Mouse (Mus musculus) limb, embryonic 10.5 days (tissue): Measurements from ENCODE around the gene Cap1. TPM values are rescaled to one million over a fixed set of nuclear protein-coding genes. Genes with fewer than 3 reads are reported as not detected.

Experiments
- DNase-seq: peaks from one replicate; pipeline ENCODE4 v3.0.0-alpha.2; 2017; ENCODE audit warnings: low spot score
- H3K27ac ChIP-seq: fragments of 300-500 bp; sonication (generic); 2 replicates; pipeline ENCODE4 v1.5.1; 2016; ENCODE audit warnings: mild to moderate bottlenecking
- H3K27me3 ChIP-seq: fragments of 300-500 bp; sonication (generic); 2 replicates; pipeline ENCODE4 v1.6.1; 2016; ENCODE audit warnings: low read depth, mild to moderate bottlenecking; ENCODE audit not compliant: poor library complexity, severe bottlenecking
- H3K36me3 ChIP-seq: fragments of 300-500 bp; sonication (generic); 2 replicates; pipeline ENCODE4 v1.6.1; 2016; ENCODE audit warnings: mild to moderate bottlenecking, moderate library complexity
- H3K4me1 ChIP-seq: fragments of 300-500 bp; sonication (generic); 2 replicates; pipeline ENCODE4 v1.6.1; 2016
- H3K4me3 ChIP-seq: fragments of 300-500 bp; sonication (generic); 2 replicates; pipeline ENCODE4 v1.5.1; 2016; ENCODE audit warnings: mild to moderate bottlenecking, moderate library complexity
- H3K9me3 ChIP-seq: fragments of 300-500 bp; sonication (generic); replicated peaks from 2 replicates; pipeline ENCODE4 v1.6.1; 2016; ENCODE audit warnings: mild to moderate bottlenecking
- WGBS: fragments of 180-500 bp; shearing (Covaris S2); methylation state at CpG from one replicate; pipeline ENCODE4 v1.1.7; 2016; 5-methylcytosine and 5-hydroxymethylcytosine counted together
- polyA plus RNA-seq: library from polyadenylated mRNA; unstranded; fragments of >200 nt; fragmentation: Nextera tagmentation; extraction: Ambion mirVana; gene quantifications from 2 replicates; pipeline ENCODE4 v1.2.1, GENCODE M21; 2016

Gene Cap1
- polyA plus RNA-seq, 1 experiment from 2014 or later: 46.5 TPM

- Histone ChIP-seq H3K36me3 (no peaks in the 10 kb centered on the region), H3K27ac (no peak overlapping the region), H3K9me3 (no peaks in the 10 kb centered on the region), H3K4me1 (no peaks in the 10 kb centered on the region), H3K27me3 (no peaks in the 10 kb centered on the region), H3K4me3 (no peak overlapping the region)
- DNase-seq: no peak
- 79% methylated on average over 10 of the region's 10 CpGs for WGBS
Observed at GRCm38 (mm10) chr4:122905359-122905758, 19.5 kb upstream of the Cap1 start.

GRCm38 (mm10) chr4:122903709-122904108 is 17.9 kb upstream of the Cap1 start:
- H3K4me1 ChIP-seq: no peaks in the 10 kb centered on the region
- 96% methylated on average over 3 of the region's 3 CpGs for WGBS
- H3K27ac ChIP-seq: no peak overlapping the region
- H3K9me3 ChIP-seq: no peaks in the 10 kb centered on the region
- no peaks in the 10 kb centered on the region for H3K27me3 ChIP-seq
- H3K4me3 ChIP-seq: no peak overlapping the region
- DNase-seq: no peak
- H3K36me3 ChIP-seq: no peaks in the 10 kb centered on the region

- no peak overlapping the region for H3K4me3 ChIP-seq
- WGBS: 28% methylated on average over 6 of the region's 6 CpGs
Observed at GRCm38 (mm10) chr4:122902156-122902555, 16.3 kb upstream of the Cap1 start.

GRCm38 (mm10) chr4:122898313-122898712 is 12.5 kb upstream of the Cap1 start:
- H3K9me3 ChIP-seq: no peaks in the 10 kb centered on the region

More at GRCm38 (mm10) chr4:122902156-122902555, 16.3 kb upstream of the Cap1 start:
- Histone ChIP-seq H3K27me3 (no peaks in the 10 kb centered on the region), H3K4me1 (no peaks in the 10 kb centered on the region), H3K36me3 (no peaks in the 10 kb centered on the region), H3K9me3 (no peaks in the 10 kb centered on the region), H3K27ac (no peak overlapping the region)
- DNase-seq: peak; percentile 34

GRCm38 (mm10) chr4:122897750-122898149 is 11.9 kb upstream of the Cap1 start:
- WGBS: 86% methylated on average over 4 of the region's 4 CpGs
- DNase-seq: no peak

More at GRCm38 (mm10) chr4:122898313-122898712, 12.5 kb upstream of the Cap1 start:
- Histone ChIP-seq H3K27me3 (no peaks in the 10 kb centered on the region), H3K36me3 (no peaks in the 10 kb centered on the region), H3K4me1 (no peaks in the 10 kb centered on the region), H3K27ac (no peak overlapping the region), H3K4me3 (no peak overlapping the region)
- 23% methylated on average over 5 of the region's 5 CpGs for WGBS
- peak; percentile 62 for DNase-seq

GRCm38 (mm10) chr4:122892157-122892556 is 6.3 kb upstream of the Cap1 start:
- 78% methylated on average over 5 of the region's 5 CpGs for WGBS
- Histone ChIP-seq H3K27ac (no peak overlapping the region), H3K4me3 (no peak overlapping the region), H3K27me3 (no peaks in the 10 kb centered on the region), H3K9me3 (no peaks in the 10 kb centered on the region), H3K4me1 (peaks cover 5% of the 10 kb centered on the region; the same call in 1 of the 2 replicates), H3K36me3 (no peaks in the 10 kb centered on the region)
- DNase-seq: no peak

More at GRCm38 (mm10) chr4:122897750-122898149, 11.9 kb upstream of the Cap1 start:
- no peaks in the 10 kb centered on the region for H3K36me3 ChIP-seq
- no peaks in the 10 kb centered on the region for H3K4me1 ChIP-seq
- no peaks in the 10 kb centered on the region for H3K9me3 ChIP-seq
- H3K27ac ChIP-seq: no peak overlapping the region
- no peak overlapping the region for H3K4me3 ChIP-seq
- no peaks in the 10 kb centered on the region for H3K27me3 ChIP-seq

- no peak for DNase-seq
- Histone ChIP-seq H3K27ac (no peak overlapping the region), H3K4me1 (peaks cover 9% of the 10 kb centered on the region; the same call in 1 of the 2 replicates), H3K4me3 (no peak overlapping the region), H3K9me3 (no peaks in the 10 kb centered on the region), H3K36me3 (no peaks in the 10 kb centered on the region), H3K27me3 (no peaks in the 10 kb centered on the region)
- 77% methylated on average over 1 of the region's 1 CpGs for whole genome bisulfite sequencing
Observed at GRCm38 (mm10) chr4:122891597-122891996, 5.7 kb upstream of the Cap1 start.

GRCm38 (mm10) chr4:122890881-122891481 is 5.1 kb upstream of the Cap1 start:
- 23% methylated on average over 3 of the region's 3 CpGs for WGBS
- Histone ChIP-seq H3K36me3 (no peaks in the 10 kb centered on the region), H3K4me3 (no peak overlapping the region), H3K4me1 (peaks cover 9% of the 10 kb centered on the region; the same call in 1 of the 2 replicates), H3K27ac (no peak overlapping the region), H3K9me3 (no peaks in the 10 kb centered on the region), H3K27me3 (no peaks in the 10 kb centered on the region)
- no peak for DNase-seq

- Histone ChIP-seq H3K27ac (peak overlapping the region; percentile 97; the same call in 1 of the 2 replicates), H3K27me3 (no peaks in the 10 kb centered on the region), H3K4me3 (peak overlapping the region; percentile 85), H3K4me1 (peaks cover 22% of the 10 kb centered on the region), H3K36me3 (no peaks in the 10 kb centered on the region), H3K9me3 (no peaks in the 10 kb centered on the region)
- WGBS: 71% methylated on average over 2 of the region's 2 CpGs
- no peak for DNase-seq
Observed at GRCm38 (mm10) chr4:122887336-122887735, 1.5 kb upstream of the Cap1 start.

GRCm38 (mm10) chr4:122886579-122887254 is 861 bp upstream of the Cap1 start:
- no peak for DNase-seq
- peak overlapping the region; percentile 85 for H3K4me3 ChIP-seq
- no peaks in the 10 kb centered on the region for H3K27me3 ChIP-seq
- H3K9me3 ChIP-seq: no peaks in the 10 kb centered on the region
- peaks cover 22% of the 10 kb centered on the region for H3K4me1 ChIP-seq
- H3K27ac ChIP-seq: peak overlapping the region; percentile 97
- no peaks in the 10 kb centered on the region for H3K36me3 ChIP-seq
- 8% methylated on average over 19 of the region's 19 CpGs for WGBS

GRCm38 (mm10) chr4:122884481-122885340 is 1.1 kb downstream of the Cap1 start:
- H3K4me1 ChIP-seq: peaks cover 19% of the 10 kb centered on the region
- no peaks in the 10 kb centered on the region for H3K36me3 ChIP-seq
- no peaks in the 10 kb centered on the region for H3K9me3 ChIP-seq
- no peak overlapping the region for H3K27ac ChIP-seq
- H3K27me3 ChIP-seq: no peaks in the 10 kb centered on the region
- WGBS: 54% methylated on average over 12 of the region's 12 CpGs
- peak overlapping the region; percentile 85 for H3K4me3 ChIP-seq
- DNase-seq: no peak

- Histone ChIP-seq H3K4me1 (peaks cover 19% of the 10 kb centered on the region), H3K36me3 (no peaks in the 10 kb centered on the region), H3K27ac (no peak overlapping the region), H3K4me3 (0 out of 2 replicates have a peak overlapping the region, but pooled peaks have one; percentile 85), H3K9me3 (no peaks in the 10 kb centered on the region), H3K27me3 (no peaks in the 10 kb centered on the region)
- DNase-seq: no peak
- WGBS: 87% methylated on average over 2 of the region's 2 CpGs
Observed at GRCm38 (mm10) chr4:122884051-122884450, 1.8 kb downstream of the Cap1 start.

- Histone ChIP-seq H3K4me1 (peaks cover 19% of the 10 kb centered on the region), H3K4me3 (no peak overlapping the region)
Observed at GRCm38 (mm10) chr4:122883294-122883693, 2.6 kb downstream of the Cap1 start.

More at GRCm38 (mm10) chr4:122883294-122883693, 2.6 kb downstream of the Cap1 start:
- Histone ChIP-seq H3K9me3 (no peaks in the 10 kb centered on the region), H3K36me3 (no peaks in the 10 kb centered on the region), H3K27ac (no peak overlapping the region), H3K27me3 (no peaks in the 10 kb centered on the region)
- 95% methylated on average over 3 of the region's 3 CpGs for WGBS
- no peak for DNase-seq
